Mouse (Mus musculus) liver, embryonic 11.5 days (tissue): ENCODE results near the gene Fam102b. TPM values are rescaled to one million over a fixed set of nuclear protein-coding genes. Genes with fewer than 3 reads are reported as not detected.
A peak's percentile ranks its signal among the peaks of the same experiment; 100 is the strongest.

Source experiments
- ATAC-seq: fragments of 200-750 bp; cut with Nextera tagmentation; replicated peaks from 2 replicates; pipeline ENCODE4 v1.8.0; 2017; ENCODE audit warnings: moderate number of reproducible peaks, mild to moderate bottlenecking, moderate TSS enrichment, moderate library complexity; ENCODE audit not compliant: low FRiP score
- DNase-seq: peaks from one replicate; pipeline ENCODE4 v3.0.0-alpha.2; 2017; ENCODE audit warnings: low spot score
- H3K27ac ChIP-seq: fragments of 300-500 bp; sonication (generic); 2 replicates; pipeline ENCODE4 v1.5.1; 2014; ENCODE audit warnings: mild to moderate bottlenecking, low read depth, low read length, control low read depth
- H3K27me3 ChIP-seq: fragments of 300-500 bp; sonication (generic); replicated peaks from 2 replicates; pipeline ENCODE4 v1.6.1; 2014; ENCODE audit warnings: low read length, mixed read lengths; ENCODE audit not compliant: control insufficient read depth, insufficient read depth
- H3K36me3 ChIP-seq: fragments of 300-500 bp; sonication (generic); 2 replicates; pipeline ENCODE4 v1.6.1; 2014; ENCODE audit warnings: mild to moderate bottlenecking, low read length, moderate library complexity, mixed read lengths; ENCODE audit not compliant: control insufficient read depth, insufficient read depth
- H3K4me1 ChIP-seq: fragments of 300-500 bp; sonication (generic); replicated peaks from 2 replicates; pipeline ENCODE4 v1.6.1; 2014; ENCODE audit warnings: low read length, mixed read lengths; ENCODE audit not compliant: control insufficient read depth, insufficient read depth
- H3K4me2 ChIP-seq: fragments of 300-500 bp; sonication (generic); 2 replicates; pipeline ENCODE4 v1.6.1; 2014; ENCODE audit warnings: mild to moderate bottlenecking, control low read depth, moderate library complexity
- H3K4me3 ChIP-seq: fragments of 300-500 bp; sonication (generic); 2 replicates; pipeline ENCODE4 v1.5.1; 2014; ENCODE audit warnings: low read depth, low read length, control low read depth
- H3K9ac ChIP-seq: fragments of 300-500 bp; sonication (generic); 2 replicates; pipeline ENCODE4 v1.6.1; 2014; ENCODE audit warnings: low read depth, low read length, control low read depth
- H3K9me3 ChIP-seq: fragments of 300-500 bp; sonication (generic); 2 replicates; pipeline ENCODE4 v1.6.1; 2016; ENCODE audit warnings: low read length, inconsistent platforms, mixed read lengths; ENCODE audit not compliant: control insufficient read depth
- WGBS: fragments of 180-500 bp; shearing (Covaris S2); extraction: QIAGEN DNeasy Blood & Tissue Kit; methylation state at CpG from one replicate; pipeline ENCODE4 v1.1.7; 2014; 5-methylcytosine and 5-hydroxymethylcytosine counted together
- microRNA-seq: library from miRNA; unstranded; fragments of <30 nt; microRNA quantifications from one replicate; pipeline ENCODE4, GENCODE M21; 2017; ENCODE audit warnings: borderline number of aligned reads
- polyA plus RNA-seq: library from polyadenylated mRNA; unstranded; fragments of >200 nt; fragmentation: Nextera tagmentation; extraction: Ambion mirVana; gene quantifications from 2 replicates; pipeline ENCODE4 v1.2.1, GENCODE M21; 2014

The Fam102b gene
- polyA plus RNA-seq, 1 experiment from 2014 or later: 6.6 TPM

DNA sequence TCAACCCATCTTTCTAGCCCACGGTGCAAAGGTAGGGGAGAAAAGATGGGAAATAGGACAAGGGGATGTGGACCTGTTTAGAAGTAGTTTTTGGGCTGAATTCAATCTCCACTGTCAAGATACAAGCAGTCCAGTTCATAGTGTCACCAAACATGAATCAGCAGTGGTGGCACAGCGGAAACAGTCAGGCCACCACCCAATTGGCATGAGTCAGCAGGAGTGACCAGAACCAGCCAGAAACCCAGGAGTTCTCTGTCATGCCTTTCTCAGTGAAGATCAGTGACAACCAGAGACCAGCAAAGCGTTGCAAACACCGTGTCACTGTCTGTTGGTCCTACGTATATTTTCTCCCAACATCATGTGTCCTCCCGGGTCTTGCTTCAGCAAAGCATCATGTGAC, 93.8 kb downstream of the Fam102b start:
- no peaks in the 10 kb centered on the region for H3K4me1 ChIP-seq
- H3K4me2 ChIP-seq: no peak overlapping the region
- no peak overlapping the region for H3K4me3 ChIP-seq
- DNase-seq (no peak), ATAC-seq (no peak)
- WGBS: 85% methylated on average over 6 of the region's 6 CpGs
- H3K27me3 ChIP-seq: no peaks in the 10 kb centered on the region
- no peak overlapping the region for H3K9ac ChIP-seq
- no peak overlapping the region for H3K27ac ChIP-seq
- no peaks in the 10 kb centered on the region for H3K36me3 ChIP-seq
- no peaks in the 10 kb centered on the region for H3K9me3 ChIP-seq

DNA sequence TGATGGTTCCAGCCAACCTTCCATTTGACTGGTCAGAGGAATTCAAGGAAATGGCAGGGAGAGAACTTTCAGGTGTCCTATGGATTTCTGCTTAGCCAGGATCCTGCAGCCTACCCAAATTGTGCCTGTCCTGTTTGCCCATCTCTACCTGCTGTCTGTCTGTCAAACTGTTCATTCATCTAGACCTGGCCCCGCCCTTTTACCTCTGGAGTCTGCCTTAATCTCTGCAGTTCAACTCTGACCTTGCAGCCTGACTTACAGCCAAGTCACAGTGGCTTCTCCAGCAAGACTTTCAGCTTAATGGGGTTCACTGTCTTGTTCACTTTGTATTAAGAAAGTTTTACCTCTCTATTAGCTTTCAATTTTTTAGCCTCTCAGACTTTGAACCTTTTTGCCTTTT, 101.1 kb downstream of the Fam102b start:
- no peaks in the 10 kb centered on the region for H3K36me3 ChIP-seq
- H3K27me3 ChIP-seq: no peaks in the 10 kb centered on the region
- H3K4me3 ChIP-seq: no peak overlapping the region
- H3K4me2 ChIP-seq: no peak overlapping the region
- H3K4me1 ChIP-seq: peaks cover 12% of the 10 kb centered on the region
- no peak overlapping the region for H3K9ac ChIP-seq
- no peaks in the 10 kb centered on the region for H3K9me3 ChIP-seq
- WGBS: 73% methylated on average over 1 of the region's 1 CpGs
- ATAC-seq (no peak), DNase-seq (no peak)
- H3K27ac ChIP-seq: no peak overlapping the region

DNA sequence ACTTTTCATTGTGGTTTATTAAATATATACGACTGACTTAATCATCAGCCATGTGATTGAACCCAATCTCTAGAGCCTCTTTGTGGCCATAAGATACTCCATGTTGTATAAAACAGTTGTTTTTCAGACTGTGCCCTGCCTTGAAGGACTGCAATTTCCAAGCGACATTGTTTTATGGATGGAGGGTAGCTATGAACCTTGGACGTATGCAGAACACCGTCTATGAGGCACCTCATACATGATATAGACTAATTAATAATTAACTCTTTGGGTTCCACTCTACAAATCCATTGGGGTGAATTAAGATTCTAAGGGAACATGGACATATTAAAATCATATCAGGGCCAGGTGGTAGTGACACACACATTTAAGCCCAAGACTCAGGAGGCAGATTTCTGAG, 101.7 kb downstream of the Fam102b start:
- Histone ChIP-seq H3K9me3 (no peaks in the 10 kb centered on the region), H3K4me1 (peaks cover 13% of the 10 kb centered on the region), H3K27me3 (no peaks in the 10 kb centered on the region), H3K4me2 (no peak overlapping the region), H3K4me3 (no peak overlapping the region), H3K36me3 (no peaks in the 10 kb centered on the region), H3K9ac (no peak overlapping the region), H3K27ac (no peak overlapping the region)
- ATAC-seq: no peak
- 84% methylated on average over 4 of the region's 4 CpGs for WGBS
- no peak for DNase-seq

DNA sequence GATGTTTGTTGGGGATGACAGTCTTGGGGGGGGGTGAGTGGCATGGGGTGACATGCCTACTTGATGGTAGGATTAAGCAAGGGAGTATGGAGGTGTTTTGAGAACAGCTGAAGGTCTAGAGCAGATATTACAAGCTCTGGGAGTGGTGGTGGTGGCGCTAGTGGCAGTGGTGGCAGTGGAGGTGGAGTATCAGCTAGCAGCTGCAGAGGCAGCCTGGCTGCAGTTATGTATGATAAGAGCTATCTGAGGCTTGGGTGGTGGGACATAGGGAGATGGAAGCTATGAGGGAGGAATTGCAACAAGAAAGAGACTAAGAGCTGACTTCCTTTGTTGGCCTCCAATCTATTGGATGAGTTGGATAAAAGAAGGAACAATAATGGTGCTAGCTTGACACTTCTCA, 105.6 kb downstream of the Fam102b start:
- WGBS: 50% methylated on average over 1 of the region's 1 CpGs
- Histone ChIP-seq H3K9ac (no peak overlapping the region), H3K36me3 (no peaks in the 10 kb centered on the region), H3K9me3 (no peaks in the 10 kb centered on the region), H3K27me3 (no peaks in the 10 kb centered on the region), H3K4me3 (no peak overlapping the region), H3K4me1 (peaks cover 13% of the 10 kb centered on the region), H3K27ac (peak overlapping the region; percentile 32; the same call in 1 of the 2 replicates), H3K4me2 (peak overlapping the region; percentile 9; the same call in 1 of the 2 replicates)
- DNase-seq (no peak), ATAC-seq (peak; percentile 97)

Small RNAs within 50 kb of the gene (microRNA-seq; reads per million reads assigned to microRNA genes)
- not detected for gene Gm44384

Other genes starting within 250 kb of the Fam102b start
- 35.1 and 35.6 TPM in 2 replicates for gene Stxbp3, start 187.1 kb downstream of the Fam102b start, polyA plus RNA-seq
- 0.18 TPM in 1 of 2 replicates, not detected in the other for gene Fndc7, start 137.6 kb downstream of the Fam102b start, polyA plus RNA-seq
- 61.0 and 69.3 TPM in 2 replicates for gene Prpf38b, start 115.9 kb downstream of the Fam102b start, polyA plus RNA-seq
- gene Henmt1, start 87.7 kb downstream of the Fam102b start, polyA plus RNA-seq: 0.29 and 0.30 TPM in 2 replicates
- not detected in 2 replicates for gene Gm9857, start 87.2 kb downstream of the Fam102b start, polyA plus RNA-seq
- not detected in 2 replicates for gene Slc25a54, start 52.9 kb upstream of the Fam102b start, polyA plus RNA-seq
- gene Slc25a24, start 95.5 kb upstream of the Fam102b start, polyA plus RNA-seq: 16.2 and 19.9 TPM in 2 replicates